Mouse (Mus musculus) gastrocnemius, postnatal 14 days (tissue): ENCODE measurements at regions not wholly inside any gene's neighbourhood (a gene's known extent, or its start where the extent isn't known, plus 50 kb on each side); places are given as distances from the start of the nearest gene placed in this dataset.

Experiments used
- DNase-seq: peaks from one replicate; pipeline ENCODE4 v3.0.0; 2021; ENCODE audit warnings: mixed read lengths
- intact Hi-C: fragments of 180-260 bp; cut with DNase I; formaldehyde crosslinking; loops from one replicate; pipeline ENCODE4 v1.15.1; 2025; ENCODE audit warnings: low total_unique reads

- no peak for DNase-seq
- intact Hi-C loops, result no loop called here
These were observed 76.6 kb downstream of the Ramp3 start for GRCm38 (mm10) chr11:6734746-6735430.

- intact Hi-C loops, result no loop called here
- no peak for DNase-seq
These were observed 73.2 kb downstream of the Ramp3 start for GRCm38 (mm10) chr11:6731505-6731904.
